Mouse (Mus musculus) cerebellum, postnatal 36 days (tissue): ENCODE measurements around the gene Il11ra2.
"Not testable (repeated sequence)": the region's sequence is repeated elsewhere in the genome, so short reads cannot be mapped to it uniquely, and the experiment has no call there.

Experiments used
- DNase-seq, 2 experiments: peaks; one replicate each; pipeline ENCODE4 v3.0.0; 2021 to 2022; ENCODE audit warnings: mixed read lengths in 2 of 2

Gene Il11ra2

DNA sequence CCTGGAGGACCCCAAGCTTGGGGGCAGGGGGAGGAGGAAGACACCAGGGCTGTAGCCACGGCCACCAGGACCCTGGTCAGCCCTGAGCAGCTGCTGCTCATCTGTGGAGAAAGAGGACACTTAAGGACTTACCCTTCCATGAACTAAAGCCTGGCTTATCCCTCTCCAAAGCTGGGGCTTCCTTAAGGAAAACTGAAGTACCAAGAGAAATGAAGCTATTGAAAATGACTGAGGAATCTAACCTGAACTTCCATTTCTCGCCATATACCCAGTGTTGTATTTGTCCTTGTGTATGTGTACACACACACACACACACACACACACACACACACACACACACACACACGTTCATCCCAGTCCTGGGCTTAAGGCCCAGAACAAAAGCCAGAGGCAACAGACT lies at the start of gene Il11ra2:
Il11ra2 (minus strand) TSS at position 101 of the 400 bp plus-strand sequence.
- not testable (repeated sequence) for DNase-seq

DNA sequence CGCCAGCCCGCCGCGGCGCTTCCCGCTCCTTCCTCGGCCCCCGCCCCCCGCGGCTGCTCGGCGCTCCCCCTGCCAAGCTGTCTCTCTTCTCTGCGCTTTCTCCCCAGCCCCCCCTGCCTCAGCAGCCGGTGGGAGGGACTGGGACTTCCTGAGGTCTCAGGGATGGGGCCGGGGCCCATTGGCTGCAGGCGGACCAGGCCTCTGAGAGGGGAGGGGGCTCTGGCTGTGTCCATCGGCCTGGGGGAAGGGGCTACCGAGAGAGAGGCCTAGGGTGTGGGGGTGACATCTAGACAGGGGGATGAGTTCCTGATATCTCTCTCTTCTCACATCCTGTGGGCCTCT lies 20.5 kb upstream of the Il11ra2 start:
- DNase-seq = not testable (repeated sequence)

DNA sequence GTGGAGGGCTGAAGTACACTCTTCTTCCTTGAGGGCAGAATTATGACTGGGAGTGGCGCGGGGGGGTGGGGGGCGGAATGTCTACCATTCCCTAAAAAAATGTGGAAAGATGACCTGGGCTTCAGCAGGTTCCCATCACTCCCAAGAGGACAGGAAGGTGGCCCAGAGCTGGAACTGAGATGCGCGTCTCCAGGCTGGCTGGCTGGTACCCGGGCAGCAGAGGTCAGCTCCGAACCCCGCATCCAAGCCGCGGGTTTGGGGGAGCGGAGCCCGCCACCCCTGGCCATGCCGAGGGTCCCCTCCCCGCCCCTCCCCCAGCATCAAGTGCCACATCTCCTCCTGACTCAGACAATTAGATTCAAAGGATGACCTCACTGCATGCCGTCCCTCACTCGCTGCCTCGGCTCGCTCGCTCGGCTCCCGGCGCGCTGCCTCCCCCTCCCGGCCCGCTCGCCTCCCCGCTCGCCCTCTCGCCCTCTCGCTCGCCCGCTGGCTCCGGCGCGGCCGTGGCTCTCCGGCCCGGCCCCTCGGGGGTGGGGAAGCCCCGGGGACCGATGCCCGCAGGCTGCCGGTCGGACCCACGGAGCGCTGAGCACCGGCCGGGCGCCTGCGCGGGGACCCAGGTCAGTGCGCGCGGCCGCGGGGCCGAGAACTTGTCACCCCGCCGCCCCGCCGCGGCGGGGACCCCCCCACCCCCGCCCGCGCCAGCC lies 19.9 kb upstream of the Il11ra2 start:
- not testable (repeated sequence) for DNase-seq

DNA sequence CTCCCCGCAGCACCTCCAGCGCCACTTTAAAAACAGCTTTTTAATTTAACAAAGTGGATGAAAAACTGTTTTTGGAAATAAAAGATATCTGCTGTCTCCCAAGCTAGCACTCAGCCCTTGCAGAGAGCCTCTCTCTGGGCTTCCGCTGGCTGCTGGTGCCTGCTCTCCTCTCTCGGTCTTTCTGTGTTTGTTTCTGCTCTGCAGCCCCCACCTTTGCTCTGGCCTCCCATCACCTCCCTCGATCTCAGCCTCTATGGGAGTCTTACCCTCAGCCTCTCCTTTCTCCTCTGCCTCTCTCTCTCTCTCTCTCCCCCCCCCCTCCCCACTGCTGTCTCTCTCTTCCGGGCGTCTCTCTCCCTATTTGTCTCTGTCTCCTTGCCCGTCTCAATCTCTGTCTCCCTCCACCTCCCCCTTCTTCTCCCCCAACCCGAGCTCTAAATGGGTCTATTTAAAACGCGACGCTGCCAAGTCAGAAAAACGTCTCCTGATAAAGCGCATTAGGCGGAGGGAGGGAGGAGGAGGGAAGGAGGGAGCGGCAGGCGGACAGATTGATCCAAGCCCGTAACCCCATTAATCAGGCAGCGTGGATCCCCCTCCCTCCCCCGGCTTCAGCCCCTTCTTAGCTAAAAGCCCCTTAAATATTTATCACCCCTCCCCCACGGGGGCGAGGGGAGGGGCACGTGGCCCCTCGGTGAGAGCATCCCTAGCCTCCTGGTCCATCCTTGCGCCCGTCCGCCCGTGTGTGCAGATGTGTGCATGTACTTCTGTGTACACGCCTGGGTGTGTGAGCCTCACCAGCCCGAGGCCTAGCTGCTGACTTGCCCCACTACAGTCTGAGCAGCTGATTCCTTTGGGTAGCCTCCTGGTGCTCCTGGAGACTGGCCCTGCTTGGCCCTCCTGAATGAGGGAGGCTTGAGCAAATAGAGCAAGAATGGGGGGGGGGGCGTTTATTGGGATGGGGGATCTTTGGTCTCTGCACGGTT lies 19.0 kb upstream of the Il11ra2 start:
- not testable (repeated sequence) for DNase-seq

DNA sequence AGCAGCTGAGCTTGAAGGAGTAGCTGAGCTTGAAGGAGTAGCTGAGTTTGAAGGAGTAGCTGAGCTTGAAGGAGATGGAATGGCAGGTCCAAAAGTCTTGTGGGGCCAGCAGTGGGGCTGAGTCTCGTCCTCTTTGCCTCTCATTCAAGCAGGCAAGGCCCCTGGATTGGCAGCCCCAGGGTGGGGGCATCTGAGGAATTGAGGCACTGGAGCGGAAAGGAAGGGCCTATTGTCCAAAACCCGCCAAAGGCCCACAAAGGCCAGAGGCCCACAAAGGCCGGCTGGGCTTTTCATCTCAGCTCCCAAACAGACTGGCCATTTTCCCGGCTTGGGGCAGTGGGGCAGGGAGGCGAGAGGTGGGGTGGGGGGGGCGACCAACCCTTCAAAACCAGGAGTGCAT lies 17.7 kb upstream of the Il11ra2 start:
- not testable (repeated sequence) for DNase-seq

DNA sequence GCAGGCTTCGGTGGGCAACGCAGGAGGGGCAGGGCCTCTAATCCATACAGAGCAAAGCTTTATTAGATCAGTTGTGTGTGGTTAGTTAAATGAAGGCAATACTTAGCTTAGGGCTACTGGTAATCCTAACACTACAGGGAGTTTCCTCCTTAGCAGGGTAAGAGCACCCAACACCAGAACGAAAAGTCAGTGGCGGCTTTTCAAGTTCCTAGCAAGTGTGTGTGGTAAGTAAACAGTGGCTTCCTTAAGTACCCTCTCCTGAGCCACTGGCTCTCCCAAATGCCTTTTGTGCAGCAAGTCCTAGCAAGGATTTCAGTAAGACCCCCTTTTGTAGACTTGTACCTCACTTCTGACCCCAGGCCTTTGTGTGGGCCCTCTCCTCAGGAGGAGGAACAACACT lies 13.7 kb upstream of the Il11ra2 start:
- DNase-seq = not testable (repeated sequence)

DNA sequence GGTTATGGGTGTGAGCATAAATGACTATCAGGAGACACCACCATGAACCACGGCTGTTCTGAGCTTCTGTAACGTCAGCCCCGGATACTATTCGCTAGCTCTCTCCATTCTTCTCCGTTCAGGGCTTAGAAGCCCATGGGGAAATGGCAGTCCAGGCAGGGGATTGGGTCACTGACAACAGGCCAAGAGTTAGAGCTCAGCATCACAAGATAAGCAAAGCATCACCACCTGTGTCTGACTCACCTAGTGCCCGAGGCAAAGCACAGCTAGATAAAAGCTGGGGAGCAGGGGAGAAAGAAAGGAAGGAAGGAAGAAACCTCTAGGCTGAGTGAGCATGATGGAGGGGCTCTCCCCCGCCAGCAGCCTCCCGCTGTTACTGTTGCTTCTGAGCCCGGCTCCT lies 6.7 kb downstream of the Il11ra2 start, which contains the start of gene Ccl27b:
Ccl27b (plus strand) TSS at position 301 of the 400 bp plus-strand sequence.
- DNase-seq = not testable (repeated sequence)

DNA sequence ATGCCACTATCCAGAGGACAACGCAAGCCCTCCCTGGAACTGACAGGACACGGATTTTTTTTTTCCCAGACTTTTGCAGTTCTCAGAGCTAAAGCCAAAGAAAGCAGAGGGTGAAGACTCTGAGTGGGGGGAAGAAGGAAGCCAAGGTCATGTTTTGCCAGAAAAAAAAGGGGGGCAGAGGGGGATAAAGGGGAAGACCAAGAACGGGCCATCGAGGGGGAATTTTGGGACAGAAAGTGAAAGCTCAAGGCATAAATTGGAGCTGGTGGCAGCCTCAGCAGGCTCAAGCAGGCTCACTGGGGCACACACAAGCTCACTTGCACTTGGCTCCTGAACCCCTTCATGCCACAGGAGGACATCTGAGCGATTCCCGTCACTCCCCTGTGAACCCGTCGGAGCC lies 32.3 kb downstream of the Il11ra2 start, which contains the start of gene Gm2564:
Gm2564 (plus strand) TSS at position 301 of the 400 bp plus-strand sequence.
- not testable (repeated sequence) for DNase-seq

DNA sequence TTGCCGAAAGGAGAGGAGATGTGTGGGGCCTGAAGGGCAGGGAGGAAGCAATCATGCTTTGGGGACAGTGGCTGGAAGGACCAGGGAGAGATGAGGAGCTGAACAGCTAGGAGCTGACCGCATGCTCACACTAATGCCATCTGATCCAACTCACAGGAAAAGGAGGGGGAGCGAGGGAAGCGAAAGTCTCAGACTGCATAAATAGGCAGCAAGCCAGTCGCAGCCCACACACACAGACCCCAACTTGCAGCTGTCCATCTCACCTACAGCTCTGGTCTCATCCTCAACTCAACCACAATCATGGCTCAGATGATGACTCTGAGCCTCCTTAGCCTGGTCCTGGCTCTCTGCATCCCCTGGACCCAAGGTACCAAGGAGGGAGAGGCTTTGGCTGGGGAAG lies 49.8 kb downstream of the Il11ra2 start, which contains the start of gene Gm10591:
Gm10591 (plus strand) TSS at position 301 of the 400 bp plus-strand sequence.
- DNase-seq = not testable (repeated sequence)
